Mouse (Mus musculus): Measurements from ENCODE around the gene Lin7b.
"Not testable (repeated sequence)": the region's sequence is repeated elsewhere in the genome, so short reads cannot be mapped to it uniquely, and the experiment has no call there.

The Lin7b gene

GRCm38 (mm10) chr7:45395578-45396336 lies 25.4 kb upstream of the Lin7b start, which contains the start of gene Snrnp70:
TSS of gene Snrnp70 (minus strand) at chr7:45395742.
- peak; percentile 100 for DNase-seq (ENCODE audit: extremely low spot score)

- no peak for DNase-seq (ENCODE audit: extremely low spot score)
Measured at GRCm38 (mm10) chr7:45395129-45395541, 24.8 kb upstream of the Lin7b start.

GRCm38 (mm10) chr7:45386077-45386476 lies 15.7 kb upstream of the Lin7b start:
- DNase-seq (ENCODE audit: extremely low spot score) = no peak

- DNase-seq (ENCODE audit: extremely low spot score) = no peak
Measured at GRCm38 (mm10) chr7:45376057-45376456, 5.7 kb upstream of the Lin7b start.

- no peak for DNase-seq (ENCODE audit: extremely low spot score)
Measured at GRCm38 (mm10) chr7:45374620-45375019, 4.2 kb upstream of the Lin7b start.

GRCm38 (mm10) chr7:45372371-45372770 lies 2.0 kb upstream of the Lin7b start:
- no peak for DNase-seq (ENCODE audit: extremely low spot score)

- no peak for DNase-seq (ENCODE audit: extremely low spot score)
Measured at GRCm38 (mm10) chr7:45369836-45370474, 428 bp downstream of the Lin7b start.

GRCm38 (mm10) chr7:45369022-45369745 lies 1.2 kb downstream of the Lin7b start:
- DNase-seq (ENCODE audit: extremely low spot score) = no peak

GRCm38 (mm10) chr7:45368178-45368577 lies 2.2 kb downstream of the Lin7b start:
- no peak for DNase-seq (ENCODE audit: extremely low spot score)

GRCm38 (mm10) chr7:45367020-45367880 lies 3.1 kb downstream of the Lin7b start:
- DNase-seq (ENCODE audit: extremely low spot score) = peak; percentile 99

- no peak for DNase-seq (ENCODE audit: extremely low spot score)
Measured at GRCm38 (mm10) chr7:45366652-45367019, 3.7 kb downstream of the Lin7b start, which contains the start of gene Ppfia3. TSS of gene Ppfia3 (minus strand) at chr7:45367019.

- peak; percentile 60 for DNase-seq (ENCODE audit: extremely low spot score)
Measured at GRCm38 (mm10) chr7:45365742-45366651, 4.4 kb downstream of the Lin7b start.

GRCm38 (mm10) chr7:45363983-45364382 lies 6.4 kb downstream of the Lin7b start:
- DNase-seq (ENCODE audit: extremely low spot score) = no peak

GRCm38 (mm10) chr7:45362801-45363200 lies 7.6 kb downstream of the Lin7b start:
- peak; percentile 53 for DNase-seq (ENCODE audit: extremely low spot score)

GRCm38 (mm10) chr7:45361243-45361804 lies 9.1 kb downstream of the Lin7b start:
- DNase-seq (ENCODE audit: extremely low spot score) = peak; percentile 92

- DNase-seq (ENCODE audit: extremely low spot score) = no peak
Measured at GRCm38 (mm10) chr7:45360404-45361125, 9.8 kb downstream of the Lin7b start.

GRCm38 (mm10) chr7:45359081-45359480 lies 11.3 kb downstream of the Lin7b start:
- DNase-seq (ENCODE audit: extremely low spot score) = not testable (repeated sequence)

- no peak for DNase-seq (ENCODE audit: extremely low spot score)
Measured at GRCm38 (mm10) chr7:45356087-45356486, 14.3 kb downstream of the Lin7b start.

- DNase-seq (ENCODE audit: extremely low spot score) = no peak
Measured at GRCm38 (mm10) chr7:45355318-45356020, 14.9 kb downstream of the Lin7b start.
